Mouse (Mus musculus) lung, embryonic 14.5 days (tissue): ENCODE data around the gene Dnajc14. TPM values are rescaled to one million over a fixed set of nuclear protein-coding genes. Genes with fewer than 3 reads are reported as not detected.

ENCODE experiments used
- ATAC-seq: fragments of 200-750 bp; cut with Nextera tagmentation; 2 replicates; pipeline ENCODE4 v1.8.0; 2017; ENCODE audit warnings: mild to moderate bottlenecking, moderate TSS enrichment, moderate library complexity; ENCODE audit not compliant: insufficient read depth
- DNase-seq: peaks from one replicate; pipeline ENCODE4 v3.0.0-alpha.2; 2015
- H3K27ac ChIP-seq: fragments of 300-500 bp; sonication (generic); 2 replicates; pipeline ENCODE4 v1.5.1; 2014; ENCODE audit warnings: low read depth, mild to moderate bottlenecking, moderate library complexity
- H3K27me3 ChIP-seq: fragments of 300-500 bp; sonication (generic); 2 replicates; pipeline ENCODE4 v1.6.1; 2014; ENCODE audit warnings: low read length, control low read depth; ENCODE audit not compliant: insufficient read depth
- H3K36me3 ChIP-seq: fragments of 300-500 bp; sonication (generic); 2 replicates; pipeline ENCODE4 v1.6.1; 2014; ENCODE audit warnings: control low read depth; ENCODE audit not compliant: insufficient read depth
- H3K4me1 ChIP-seq: fragments of 300-500 bp; sonication (generic); 2 replicates; pipeline ENCODE4 v1.6.1; 2014; ENCODE audit warnings: antibody characterized with exemption, control low read depth; ENCODE audit not compliant: insufficient read depth
- H3K4me2 ChIP-seq: fragments of 300-500 bp; sonication (generic); 2 replicates; pipeline ENCODE4 v1.6.1; 2014; ENCODE audit warnings: mild to moderate bottlenecking
- H3K4me3 ChIP-seq: fragments of 300-500 bp; sonication (generic); 2 replicates; pipeline ENCODE4 v1.5.1; 2014; ENCODE audit warnings: low read depth, low read length
- H3K9ac ChIP-seq: fragments of 300-500 bp; sonication (generic); 2 replicates; pipeline ENCODE4 v1.6.1; 2014
- H3K9me3 ChIP-seq: fragments of 300-500 bp; sonication (generic); 2 replicates; pipeline ENCODE4 v1.6.1; 2016; ENCODE audit warnings: low read depth, low read length, control low read depth
- CTCF ChIP-seq: IDR thresholded peaks from 2 replicates; pipeline ENCODE4 v1.5.1; 2016; ENCODE audit warnings: antibody characterized with exemption, low read depth
- WGBS: fragments of 180-500 bp; shearing (Covaris S2); extraction: QIAGEN DNeasy Blood & Tissue Kit; methylation state at CpG from one replicate; pipeline ENCODE4 v1.1.7; 2014; 5-methylcytosine and 5-hydroxymethylcytosine counted together
- polyA plus RNA-seq: library from polyadenylated mRNA; unstranded; fragments of >200 nt; fragmentation: Nextera tagmentation; extraction: Ambion mirVana; gene quantifications from 2 replicates; pipeline ENCODE4 v1.2.1, GENCODE M21; 2014

Gene Dnajc14
- polyA plus RNA-seq, 1 experiment from 2014 or later, result 38.2 TPM

GRCm38 (mm10) chr10:128803361-128803760, 501 bp upstream of the Dnajc14 start:
- peak; percentile 29 for DNase-seq
- H3K9me3 ChIP-seq, result no peaks in the 10 kb centered on the region
- H3K4me2 ChIP-seq, result peak overlapping the region; percentile 82
- no peaks in the 10 kb centered on the region for H3K27me3 ChIP-seq
- TF ChIP-seq CTCF, result no peak
- peak overlapping the region; percentile 87 for H3K9ac ChIP-seq
- H3K27ac ChIP-seq, result peak overlapping the region; percentile 99
- peaks cover 43% of the 10 kb centered on the region for H3K36me3 ChIP-seq
- H3K4me3 ChIP-seq, result peak overlapping the region; percentile 80
- no peak for ATAC-seq
- WGBS, result 7% methylated on average over 6 of the region's 6 CpGs
- peaks cover 18% of the 10 kb centered on the region for H3K4me1 ChIP-seq

GRCm38 (mm10) chr10:128804271-128805091, 619 bp downstream of the Dnajc14 start, which contains the start of gene Tmem198b:
TSS of gene Tmem198b (minus strand) at chr10:128804370.
- no peak for TF ChIP-seq CTCF
- ATAC-seq (peak; percentile 60), DNase-seq (peak; percentile 84)
- H3K4me2 ChIP-seq, result peak within 1 kb of the TSS; percentile 82
- peak within 1 kb of the TSS; percentile 87 for H3K9ac ChIP-seq
- no peaks in the 10 kb centered on the region for H3K9me3 ChIP-seq
- H3K36me3 ChIP-seq, result peaks cover 48% of the 10 kb centered on the region
- H3K27me3 ChIP-seq, result no peaks in the 10 kb centered on the region
- WGBS, result 1% methylated on average over 28 of the region's 28 CpGs
- peak within 1 kb of the TSS; percentile 99 for H3K27ac ChIP-seq
- H3K4me1 ChIP-seq, result peaks cover 27% of the 10 kb centered on the region
- peak within 1 kb of the TSS; percentile 80 for H3K4me3 ChIP-seq

- TF ChIP-seq CTCF, result peak; percentile 40
- peak; percentile 98 for DNase-seq
- H3K27me3 ChIP-seq, result no peaks in the 10 kb centered on the region
- under 1% methylated on average over 69 of the region's 70 CpGs for WGBS
- no peaks in the 10 kb centered on the region for H3K9me3 ChIP-seq
- peak overlapping the region; percentile 80 for H3K4me3 ChIP-seq
- peaks cover 41% of the 10 kb centered on the region for H3K36me3 ChIP-seq
- peak overlapping the region; percentile 99 for H3K27ac ChIP-seq
- peak; percentile 94 for ATAC-seq
- peak overlapping the region; percentile 82 for H3K4me2 ChIP-seq
- H3K4me1 ChIP-seq, result peaks cover 27% of the 10 kb centered on the region
- H3K9ac ChIP-seq, result peak overlapping the region; percentile 87
Measured at GRCm38 (mm10) chr10:128805092-128806000, 1.5 kb downstream of the Dnajc14 start.

GRCm38 (mm10) chr10:128806086-128806485, 2.2 kb downstream of the Dnajc14 start:
- H3K4me2 ChIP-seq, result peak overlapping the region; percentile 82
- DNase-seq (no peak), ATAC-seq (no peak)
- WGBS, result 40% methylated on average over 6 of the region's 6 CpGs
- peaks cover 27% of the 10 kb centered on the region for H3K4me1 ChIP-seq
- H3K9me3 ChIP-seq, result no peaks in the 10 kb centered on the region
- no peak overlapping the region for H3K27ac ChIP-seq
- H3K27me3 ChIP-seq, result no peaks in the 10 kb centered on the region
- H3K36me3 ChIP-seq, result peaks cover 34% of the 10 kb centered on the region
- peak overlapping the region; percentile 80 for H3K4me3 ChIP-seq
- peak overlapping the region; percentile 87 for H3K9ac ChIP-seq
- no peak for TF ChIP-seq CTCF

- ATAC-seq (no peak), DNase-seq (no peak)
- no peak overlapping the region for H3K27ac ChIP-seq
- H3K36me3 ChIP-seq, result peaks cover 26% of the 10 kb centered on the region
- WGBS, result 92% methylated on average over 8 of the region's 8 CpGs
- no peak for TF ChIP-seq CTCF
- peak overlapping the region; percentile 80 for H3K4me3 ChIP-seq
- peaks cover 27% of the 10 kb centered on the region for H3K4me1 ChIP-seq
- H3K9me3 ChIP-seq, result no peaks in the 10 kb centered on the region
- peak overlapping the region; percentile 9 for H3K9ac ChIP-seq
- H3K4me2 ChIP-seq, result peak overlapping the region; percentile 82
- H3K27me3 ChIP-seq, result no peaks in the 10 kb centered on the region
Measured at GRCm38 (mm10) chr10:128807018-128807417, 3.2 kb downstream of the Dnajc14 start.

- H3K4me2 ChIP-seq, result no peak within 1 kb of the TSS
- H3K4me1 ChIP-seq, result no peaks in the 10 kb centered on the region
- no peak for TF ChIP-seq CTCF
- H3K9me3 ChIP-seq, result no peaks in the 10 kb centered on the region
- H3K27me3 ChIP-seq, result no peaks in the 10 kb centered on the region
- no peak within 1 kb of the TSS for H3K9ac ChIP-seq
- no peak for ATAC-seq
- H3K4me3 ChIP-seq, result no peak within 1 kb of the TSS
- no peak within 1 kb of the TSS for H3K27ac ChIP-seq
- H3K36me3 ChIP-seq, result peaks cover 68% of the 10 kb centered on the region
- no peak for DNase-seq
- 86% methylated on average over 13 of the region's 13 CpGs for WGBS
Measured at GRCm38 (mm10) chr10:128817033-128817432, 13.2 kb downstream of the Dnajc14 start, which contains the start of gene Sarnp. TSS of gene Sarnp (plus strand) at chr10:128817333.
